Mouse (Mus musculus): ENCODE measurements at regions not wholly inside any gene's neighbourhood (a gene's known extent, or its start where the extent isn't known, plus 50 kb on each side); places are given as distances from the start of the nearest gene placed in this dataset.

- H3K4me1 ChIP-seq: peaks cover 6% of the 10 kb centered on the region; the same call in 1 of the 2 replicates
- no peaks in the 10 kb centered on the region for H3K36me3 ChIP-seq
- DNase-seq (ENCODE audit: low spot score): no peak
- peaks cover 2% of the 10 kb centered on the region; the same call in 1 of the 2 replicates for H3K27me3 ChIP-seq (ENCODE audit: insufficient read depth, poor library complexity, severe bottlenecking)
- WGBS: 60% methylated on average over 10 of the region's 10 CpGs
- no peak overlapping the region for H3K27ac ChIP-seq
- no peaks in the 10 kb centered on the region for H3K9me3 ChIP-seq
- H3K4me3 ChIP-seq: no peak overlapping the region
These were observed 108.0 kb downstream of the Barhl2 start for GRCm38 (mm10) chr5:106349851-106350515.

GRCm38 (mm10) chr5:106344308-106344707 is 113.7 kb downstream of the Barhl2 start:
- DNase-seq (ENCODE audit: low spot score): no peak
- Histone ChIP-seq H3K4me1 (peaks cover 11% of the 10 kb centered on the region), H3K36me3 (no peaks in the 10 kb centered on the region), H3K27me3 (ENCODE audit: insufficient read depth, poor library complexity, severe bottlenecking) (peaks cover 37% of the 10 kb centered on the region), H3K9me3 (no peaks in the 10 kb centered on the region), H3K27ac (no peak overlapping the region), H3K4me3 (peak overlapping the region; percentile 35)
- WGBS: 3% methylated on average over 8 of the region's 8 CpGs

- WGBS: 18% methylated on average over 6 of the region's 6 CpGs
- DNase-seq (ENCODE audit: low spot score): no peak
- H3K27me3 ChIP-seq (ENCODE audit: insufficient read depth, poor library complexity, severe bottlenecking): peaks cover 37% of the 10 kb centered on the region
- H3K4me3 ChIP-seq: peak overlapping the region; percentile 35; the same call in 1 of the 2 replicates
- H3K4me1 ChIP-seq: peaks cover 11% of the 10 kb centered on the region
- H3K36me3 ChIP-seq: no peaks in the 10 kb centered on the region
- H3K9me3 ChIP-seq: no peaks in the 10 kb centered on the region
- H3K27ac ChIP-seq: no peak overlapping the region
These were observed 114.4 kb downstream of the Barhl2 start for GRCm38 (mm10) chr5:106343601-106344000.

GRCm38 (mm10) chr5:106341361-106341760 is 116.6 kb downstream of the Barhl2 start:
- H3K9me3 ChIP-seq: no peaks in the 10 kb centered on the region
- H3K27ac ChIP-seq: no peak overlapping the region
- DNase-seq (ENCODE audit: low spot score): no peak
- no peaks in the 10 kb centered on the region for H3K36me3 ChIP-seq
- peaks cover 37% of the 10 kb centered on the region for H3K27me3 ChIP-seq (ENCODE audit: insufficient read depth, poor library complexity, severe bottlenecking)
- peaks cover 5% of the 10 kb centered on the region for H3K4me1 ChIP-seq
- no peak overlapping the region for H3K4me3 ChIP-seq
- 64% methylated on average over 12 of the region's 12 CpGs for WGBS

- no peak overlapping the region for H3K4me3 ChIP-seq
- H3K9me3 ChIP-seq: no peaks in the 10 kb centered on the region
- no peaks in the 10 kb centered on the region for H3K4me1 ChIP-seq
- no peaks in the 10 kb centered on the region for H3K36me3 ChIP-seq
- H3K27ac ChIP-seq: no peak overlapping the region
- DNase-seq (ENCODE audit: low spot score): no peak
- WGBS: 78% methylated on average over 11 of the region's 11 CpGs
- peaks cover 7% of the 10 kb centered on the region; the same call in 1 of the 2 replicates for H3K27me3 ChIP-seq (ENCODE audit: insufficient read depth, poor library complexity, severe bottlenecking)
These were observed 122.3 kb downstream of the Barhl2 start for GRCm38 (mm10) chr5:106335639-106336038.

GRCm38 (mm10) chr5:106327592-106328150 is 130.3 kb downstream of the Barhl2 start:
- no peaks in the 10 kb centered on the region for H3K4me1 ChIP-seq
- 71% methylated on average over 9 of the region's 9 CpGs for WGBS
- H3K27me3 ChIP-seq (ENCODE audit: insufficient read depth, poor library complexity, severe bottlenecking): peaks cover 6% of the 10 kb centered on the region; the same call in 1 of the 2 replicates
- no peaks in the 10 kb centered on the region for H3K9me3 ChIP-seq
- no peaks in the 10 kb centered on the region for H3K36me3 ChIP-seq
- H3K27ac ChIP-seq: no peak overlapping the region
- DNase-seq (ENCODE audit: low spot score): no peak
- H3K4me3 ChIP-seq: no peak overlapping the region

GRCm38 (mm10) chr5:106322574-106323215 is 135.3 kb downstream of the Barhl2 start:
- H3K4me3 ChIP-seq: no peak overlapping the region
- no peak overlapping the region for H3K27ac ChIP-seq
- DNase-seq (ENCODE audit: low spot score): no peak
- no peaks in the 10 kb centered on the region for H3K36me3 ChIP-seq
- 34% methylated on average over 18 of the region's 18 CpGs for WGBS
- H3K4me1 ChIP-seq: 0 out of 2 replicates have a peak, but pooled peaks cover 4% of the 10 kb centered on the region
- H3K9me3 ChIP-seq: no peaks in the 10 kb centered on the region
- no peaks in the 10 kb centered on the region for H3K27me3 ChIP-seq (ENCODE audit: insufficient read depth, poor library complexity, severe bottlenecking)

- H3K27me3 ChIP-seq (ENCODE audit: insufficient read depth, poor library complexity, severe bottlenecking): no peaks in the 10 kb centered on the region
- H3K4me1 ChIP-seq: 0 out of 2 replicates have a peak, but pooled peaks cover 4% of the 10 kb centered on the region
- no peaks in the 10 kb centered on the region for H3K36me3 ChIP-seq
- H3K9me3 ChIP-seq: no peaks in the 10 kb centered on the region
- WGBS: 57% methylated on average over 3 of the region's 5 CpGs
- no peak for DNase-seq (ENCODE audit: low spot score)
- H3K4me3 ChIP-seq: no peak overlapping the region
- H3K27ac ChIP-seq: no peak overlapping the region
These were observed 136.5 kb downstream of the Barhl2 start for GRCm38 (mm10) chr5:106321426-106321825.

GRCm38 (mm10) chr5:106321023-106321422 is 136.9 kb downstream of the Barhl2 start:
- H3K36me3 ChIP-seq: no peaks in the 10 kb centered on the region
- H3K9me3 ChIP-seq: no peaks in the 10 kb centered on the region
- no peak for DNase-seq (ENCODE audit: low spot score)
- WGBS: 80% methylated on average over 3 of the region's 3 CpGs
- H3K27ac ChIP-seq: no peak overlapping the region
- no peaks in the 10 kb centered on the region for H3K27me3 ChIP-seq (ENCODE audit: insufficient read depth, poor library complexity, severe bottlenecking)
- H3K4me1 ChIP-seq: 0 out of 2 replicates have a peak, but pooled peaks cover 4% of the 10 kb centered on the region
- no peak overlapping the region for H3K4me3 ChIP-seq

GRCm38 (mm10) chr5:106320039-106320438 is 137.9 kb downstream of the Barhl2 start:
- Histone ChIP-seq H3K36me3 (no peaks in the 10 kb centered on the region), H3K4me1 (0 out of 2 replicates have a peak, but pooled peaks cover 4% of the 10 kb centered on the region), H3K27ac (no peak overlapping the region), H3K4me3 (no peak overlapping the region), H3K9me3 (no peaks in the 10 kb centered on the region), H3K27me3 (ENCODE audit: insufficient read depth, poor library complexity, severe bottlenecking) (no peaks in the 10 kb centered on the region)
- 29% methylated on average over 6 of the region's 6 CpGs for WGBS
- no peak for DNase-seq (ENCODE audit: low spot score)

- H3K4me1 ChIP-seq: 0 out of 2 replicates have a peak, but pooled peaks cover 4% of the 10 kb centered on the region
- H3K27me3 ChIP-seq (ENCODE audit: insufficient read depth, poor library complexity, severe bottlenecking): no peaks in the 10 kb centered on the region
- no peak overlapping the region for H3K4me3 ChIP-seq
- WGBS: 73% methylated on average over 6 of the region's 6 CpGs
- no peak for DNase-seq (ENCODE audit: low spot score)
- no peaks in the 10 kb centered on the region for H3K36me3 ChIP-seq
- H3K27ac ChIP-seq: no peak overlapping the region
- H3K9me3 ChIP-seq: no peaks in the 10 kb centered on the region
These were observed 139.7 kb downstream of the Barhl2 start for GRCm38 (mm10) chr5:106318246-106318645.

- Histone ChIP-seq H3K4me1 (no peaks in the 10 kb centered on the region), H3K36me3 (no peaks in the 10 kb centered on the region), H3K27ac (no peak overlapping the region), H3K27me3 (ENCODE audit: insufficient read depth, poor library complexity, severe bottlenecking) (no peaks in the 10 kb centered on the region), H3K4me3 (no peak overlapping the region), H3K9me3 (no peaks in the 10 kb centered on the region)
- WGBS: 80% methylated on average over 6 of the region's 6 CpGs
- no peak for DNase-seq (ENCODE audit: low spot score)
These were observed 144.1 kb downstream of the Barhl2 start for GRCm38 (mm10) chr5:106313874-106314273.

- no peak overlapping the region for H3K4me3 ChIP-seq
- H3K9me3 ChIP-seq: no peaks in the 10 kb centered on the region
- peaks cover 6% of the 10 kb centered on the region; the same call in 1 of the 2 replicates for H3K4me1 ChIP-seq
- WGBS: 45% methylated on average over 4 of the region's 4 CpGs
- no peaks in the 10 kb centered on the region for H3K27me3 ChIP-seq (ENCODE audit: insufficient read depth, poor library complexity, severe bottlenecking)
- no peak for DNase-seq (ENCODE audit: low spot score)
- H3K27ac ChIP-seq: no peak overlapping the region
- no peaks in the 10 kb centered on the region for H3K36me3 ChIP-seq
These were observed 156.6 kb downstream of the Barhl2 start for GRCm38 (mm10) chr5:106301372-106301771.
